Mouse (Mus musculus) midbrain, embryonic 14.5 days (tissue): ENCODE measurements around the gene Vapa. TPM values are rescaled to one million over a fixed set of nuclear protein-coding genes. Genes with fewer than 3 reads are reported as not detected.

Source experiments
- ATAC-seq: fragments of 200-750 bp; cut with Nextera tagmentation; 2 replicates; pipeline ENCODE4 v1.8.0; 2017; ENCODE audit warnings: moderate number of reproducible peaks, moderate library complexity; ENCODE audit not compliant: low FRiP score, low TSS enrichment
- DNase-seq: peaks from one replicate; pipeline ENCODE4 v3.0.0-alpha.2; 2015
- H3K27ac ChIP-seq: fragments of 300-500 bp; sonication (generic); replicated peaks from 2 replicates; pipeline ENCODE4 v1.5.1; 2014; ENCODE audit warnings: mild to moderate bottlenecking, low read depth, low read length, moderate library complexity
- H3K27me3 ChIP-seq: fragments of 300-500 bp; sonication (generic); 2 replicates; pipeline ENCODE4 v1.6.1; 2014; ENCODE audit warnings: low read length, control low read depth, mixed read lengths; ENCODE audit not compliant: control insufficient read depth, insufficient read depth
- H3K36me3 ChIP-seq: fragments of 300-500 bp; sonication (generic); 2 replicates; pipeline ENCODE4 v1.6.1; 2014; ENCODE audit warnings: low read length, control low read depth; ENCODE audit not compliant: control insufficient read depth, insufficient read depth
- H3K4me1 ChIP-seq: fragments of 300-500 bp; sonication (generic); 2 replicates; pipeline ENCODE4 v1.6.1; 2014; ENCODE audit warnings: mild to moderate bottlenecking, antibody characterized with exemption, low read length, control low read depth; ENCODE audit not compliant: control insufficient read depth, insufficient read depth
- H3K4me2 ChIP-seq: fragments of 300-500 bp; sonication (generic); 2 replicates; pipeline ENCODE4 v1.6.1; 2014; ENCODE audit warnings: mild to moderate bottlenecking, low read length, moderate library complexity
- H3K4me3 ChIP-seq: fragments of 300-500 bp; sonication (generic); replicated peaks from 2 replicates; pipeline ENCODE4 v1.5.1; 2014; ENCODE audit warnings: low read depth, low read length
- H3K9ac ChIP-seq: fragments of 300-500 bp; sonication (generic); replicated peaks from 2 replicates; pipeline ENCODE4 v1.6.1; 2014; ENCODE audit warnings: mild to moderate bottlenecking, low read length, moderate library complexity
- H3K9me3 ChIP-seq: fragments of 300-500 bp; sonication (generic); 2 replicates; pipeline ENCODE4 v1.6.1; 2016; ENCODE audit warnings: low read length, control low read depth, mixed read lengths; ENCODE audit not compliant: control insufficient read depth
- WGBS: fragments of 180-500 bp; shearing (Covaris S2); extraction: QIAGEN DNeasy Blood & Tissue Kit; methylation state at CpG from one replicate; pipeline ENCODE4 v1.1.7; 2014; 5-methylcytosine and 5-hydroxymethylcytosine counted together
- polyA plus RNA-seq: library from polyadenylated mRNA; unstranded; fragments of >200 nt; fragmentation: Nextera tagmentation; extraction: Ambion mirVana; gene quantifications from 2 replicates; pipeline ENCODE4 v1.2.1, GENCODE M21; 2014

The Vapa gene
- polyA plus RNA-seq, 1 experiment from 2014 or later, result 291 TPM

DNA sequence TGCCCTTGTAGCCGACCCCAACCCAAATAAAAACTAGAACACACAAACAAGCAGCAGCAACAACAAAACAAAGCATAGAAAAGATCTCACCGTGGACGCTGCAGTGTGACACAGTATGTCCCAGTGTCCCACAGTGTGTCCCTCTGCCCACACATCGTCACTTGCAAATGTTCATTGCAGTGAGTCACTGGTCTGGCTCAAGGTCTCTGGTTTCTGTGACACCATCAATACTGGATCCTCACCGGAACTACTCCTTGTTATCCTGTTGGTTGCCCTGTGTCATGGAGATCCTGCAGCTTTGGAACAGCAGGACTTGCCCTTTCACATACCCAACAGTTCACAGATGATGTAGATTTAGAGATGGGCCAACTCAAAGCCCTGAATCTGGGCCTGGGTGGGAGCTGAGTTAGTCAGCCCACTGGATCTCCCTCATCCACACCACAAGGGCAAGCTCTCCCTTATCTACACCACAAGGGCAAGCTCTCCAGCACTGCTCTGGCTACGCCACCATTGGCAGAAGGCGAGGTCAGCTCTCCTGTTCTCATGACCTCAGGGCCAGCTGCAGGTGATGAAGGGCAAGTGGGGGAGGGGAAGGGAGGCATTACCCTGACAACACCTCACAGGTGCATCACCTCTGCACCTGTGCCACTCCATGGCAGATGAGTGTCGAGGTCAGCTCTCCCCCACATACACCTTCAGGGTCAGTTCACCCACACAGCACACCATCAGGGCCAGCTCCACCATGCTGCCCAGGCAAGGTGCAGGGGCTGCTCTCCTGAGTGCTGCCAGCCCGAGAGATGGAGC, 35.2 kb upstream of the Vapa start:
- no peak overlapping the region for H3K4me2 ChIP-seq

DNA sequence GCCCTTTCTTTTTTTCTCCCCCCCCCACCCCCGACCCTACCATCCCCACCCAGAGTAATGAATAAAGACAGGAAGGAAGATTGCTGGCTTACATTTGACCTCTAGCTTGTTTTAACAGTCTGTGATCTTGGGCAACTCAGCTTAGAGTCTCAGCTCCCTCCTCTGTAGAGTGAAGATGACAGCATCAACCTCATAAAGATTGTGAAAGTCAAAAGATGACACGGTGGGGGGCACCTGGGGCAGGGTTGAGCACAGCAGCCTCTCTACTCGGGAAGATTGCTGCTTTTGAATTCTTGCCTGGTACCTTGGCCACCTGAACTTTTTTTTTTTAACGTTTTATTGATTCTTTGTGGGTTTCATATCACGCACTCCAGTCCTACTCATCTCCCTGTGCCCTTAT, 34.6 kb upstream of the Vapa start:
- no peak overlapping the region for H3K4me3 ChIP-seq
- H3K36me3 ChIP-seq, result 0 out of 2 replicates have a peak, but pooled peaks cover 8% of the 10 kb centered on the region
- DNase-seq, result no peak
- no peak for ATAC-seq
- H3K27ac ChIP-seq, result no peak overlapping the region
- no peak overlapping the region for H3K9ac ChIP-seq
- H3K9me3 ChIP-seq, result no peaks in the 10 kb centered on the region
- no peak overlapping the region for H3K4me2 ChIP-seq
- 45% methylated on average over 5 of the region's 5 CpGs for WGBS
- H3K4me1 ChIP-seq, result peaks cover 9% of the 10 kb centered on the region
- H3K27me3 ChIP-seq, result no peaks in the 10 kb centered on the region

More for the DNA sequence above, 35.2 kb upstream of the Vapa start:
- 89% methylated on average over 9 of the region's 9 CpGs for WGBS
- Histone ChIP-seq H3K27me3 (no peaks in the 10 kb centered on the region), H3K27ac (no peak overlapping the region), H3K36me3 (0 out of 2 replicates have a peak, but pooled peaks cover 8% of the 10 kb centered on the region), H3K9ac (no peak overlapping the region), H3K4me1 (peaks cover 3% of the 10 kb centered on the region; the same call in 1 of the 2 replicates), H3K4me3 (no peak overlapping the region), H3K9me3 (no peaks in the 10 kb centered on the region)
- DNase-seq, result no peak
- no peak for ATAC-seq

DNA sequence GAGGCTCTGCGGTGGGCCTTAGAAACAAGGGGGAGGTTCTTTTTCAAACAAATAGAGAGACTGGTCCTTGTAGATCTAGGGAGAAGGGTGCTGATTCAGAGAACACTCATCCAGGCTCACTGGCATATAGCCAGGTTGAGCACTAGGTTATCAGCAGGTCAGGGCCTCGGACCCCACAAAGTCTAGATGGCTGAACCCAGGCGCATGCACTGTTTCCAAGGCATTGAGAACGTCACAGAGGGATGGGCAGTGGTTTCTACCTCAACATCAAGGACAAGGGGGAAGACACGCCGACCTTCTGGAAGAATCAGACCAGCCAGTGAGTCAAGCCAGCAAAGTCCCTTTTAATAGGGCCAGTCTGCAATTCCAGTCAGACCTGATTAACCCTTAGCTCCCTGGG, 33.9 kb upstream of the Vapa start:
- H3K4me1 ChIP-seq, result peaks cover 16% of the 10 kb centered on the region
- ATAC-seq, result no peak
- no peak overlapping the region for H3K4me2 ChIP-seq
- no peak overlapping the region for H3K4me3 ChIP-seq
- no peak for DNase-seq
- H3K9me3 ChIP-seq, result no peaks in the 10 kb centered on the region
- no peak overlapping the region for H3K9ac ChIP-seq
- WGBS, result 71% methylated on average over 6 of the region's 6 CpGs
- H3K27ac ChIP-seq, result no peak overlapping the region
- H3K27me3 ChIP-seq, result no peaks in the 10 kb centered on the region
- H3K36me3 ChIP-seq, result 0 out of 2 replicates have a peak, but pooled peaks cover 4% of the 10 kb centered on the region

DNA sequence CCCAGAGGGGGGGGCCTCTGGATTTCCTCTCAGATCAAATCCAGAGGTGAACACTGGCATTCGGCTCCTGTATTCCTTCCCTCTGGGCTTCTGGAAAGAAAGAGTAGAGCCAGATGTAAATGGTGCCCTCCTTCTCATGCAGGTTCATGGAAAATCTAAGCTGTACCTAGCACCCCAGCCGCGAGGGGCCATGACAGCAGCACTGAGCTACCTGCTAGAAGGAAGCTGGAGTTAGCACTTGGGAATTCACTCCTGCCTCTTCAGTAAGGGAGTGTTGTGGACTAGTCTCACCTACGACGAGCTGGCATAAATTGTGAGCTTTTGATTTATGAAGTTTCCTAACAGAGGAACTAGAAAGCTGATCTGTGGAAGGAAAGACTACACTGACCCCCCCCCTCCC, 30.2 kb upstream of the Vapa start:
- 89% methylated on average over 5 of the region's 5 CpGs for WGBS
- Histone ChIP-seq H3K36me3 (no peaks in the 10 kb centered on the region), H3K27me3 (no peaks in the 10 kb centered on the region), H3K9me3 (no peaks in the 10 kb centered on the region), H3K4me1 (peaks cover 16% of the 10 kb centered on the region), H3K4me3 (no peak overlapping the region), H3K4me2 (no peak overlapping the region), H3K27ac (peak overlapping the region; percentile 66; the same call in 1 of the 2 replicates), H3K9ac (no peak overlapping the region)
- DNase-seq (no peak), ATAC-seq (no peak)

DNA sequence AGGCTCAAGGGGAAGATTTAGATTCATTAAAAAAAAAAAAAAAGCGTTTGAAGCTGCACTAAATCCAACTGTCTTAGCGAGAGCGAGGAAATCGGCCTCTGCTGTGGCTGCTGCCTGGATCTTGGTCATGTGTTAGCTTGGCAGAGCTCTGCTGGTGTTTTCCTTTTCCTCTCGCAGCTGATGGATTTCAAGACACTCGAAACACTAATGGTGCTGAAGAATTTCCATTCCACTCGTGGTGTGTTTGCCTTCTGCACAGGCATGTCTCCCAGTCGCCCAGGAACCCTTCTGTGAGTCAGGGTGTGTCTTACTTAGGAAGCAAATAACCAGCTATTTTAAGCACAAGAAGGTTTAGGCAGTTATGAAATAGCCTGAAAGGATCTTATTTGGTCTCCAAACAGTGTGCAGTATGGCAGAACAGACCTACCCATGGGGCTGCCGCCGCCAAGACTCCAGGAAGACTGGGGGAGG, 29.7 kb upstream of the Vapa start:
- no peak for ATAC-seq
- 23% methylated on average over 10 of the region's 10 CpGs for WGBS
- H3K4me2 ChIP-seq, result peak overlapping the region; percentile 18; the same call in 1 of the 2 replicates

DNA sequence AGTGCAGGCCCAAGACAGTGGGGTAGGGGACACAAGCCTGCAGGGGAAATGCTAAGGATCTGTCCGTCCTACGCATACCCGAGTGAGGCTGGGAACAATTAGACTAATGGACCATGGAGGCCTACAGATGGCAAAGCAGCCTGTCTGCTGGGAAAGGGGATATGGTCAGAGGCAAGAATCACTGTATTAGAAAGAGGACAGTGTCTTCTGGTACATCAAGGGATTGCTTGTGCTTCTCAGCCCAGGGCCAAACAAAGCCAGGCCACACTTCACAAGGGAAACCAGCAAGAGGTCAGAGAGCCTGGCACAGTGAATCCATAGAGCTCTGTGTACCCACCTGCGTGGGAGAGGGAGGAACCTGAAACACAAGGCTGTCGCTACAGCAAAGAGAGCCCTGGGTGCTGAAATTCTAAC, 29.2 kb upstream of the Vapa start:
- no peaks in the 10 kb centered on the region for H3K36me3 ChIP-seq
- no peaks in the 10 kb centered on the region for H3K9me3 ChIP-seq
- H3K9ac ChIP-seq, result no peak overlapping the region; the same call in 1 of the 2 replicates
- 9% methylated on average over 5 of the region's 5 CpGs for WGBS
- no peak overlapping the region for H3K4me3 ChIP-seq
- H3K27me3 ChIP-seq, result no peaks in the 10 kb centered on the region
- DNase-seq, result no peak
- no peak overlapping the region for H3K4me2 ChIP-seq
- peak overlapping the region; percentile 66 for H3K27ac ChIP-seq
- peaks cover 16% of the 10 kb centered on the region for H3K4me1 ChIP-seq
- no peak for ATAC-seq

More for the DNA sequence above, 29.7 kb upstream of the Vapa start:
- DNase-seq, result peak; percentile 70
- H3K36me3 ChIP-seq, result no peaks in the 10 kb centered on the region
- no peak overlapping the region for H3K9ac ChIP-seq
- H3K4me1 ChIP-seq, result peaks cover 16% of the 10 kb centered on the region
- no peaks in the 10 kb centered on the region for H3K9me3 ChIP-seq
- peak overlapping the region; percentile 66 for H3K27ac ChIP-seq
- no peaks in the 10 kb centered on the region for H3K27me3 ChIP-seq
- H3K4me3 ChIP-seq, result no peak overlapping the region

DNA sequence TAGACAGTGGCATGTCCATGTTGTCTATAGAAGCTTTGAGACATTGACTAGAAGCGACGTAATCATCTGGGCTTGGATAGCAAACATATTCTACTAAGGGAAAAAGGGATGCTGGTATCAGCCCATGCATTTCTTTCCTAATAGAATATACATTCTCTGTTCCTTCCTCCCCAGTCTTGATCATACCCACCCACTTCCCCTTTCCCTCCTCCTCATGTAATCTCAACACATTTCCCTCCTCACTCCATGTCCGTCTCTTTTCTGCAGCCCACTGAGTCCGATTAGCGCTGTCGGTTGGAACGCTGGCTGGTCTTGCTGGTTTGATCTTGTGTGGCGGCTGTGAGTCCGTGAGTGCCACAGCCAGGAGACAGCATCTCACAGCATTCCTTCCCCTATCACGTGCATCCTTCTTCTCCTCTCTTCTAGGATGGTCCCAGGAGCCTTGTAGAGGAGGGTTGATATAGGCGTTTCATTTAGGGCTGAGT, 28.4 kb upstream of the Vapa start, which contains the start of gene Txndc2:
Gene Txndc2, minus strand, starts transcription at position 435 of the 485 bp plus-strand sequence.
- ATAC-seq, result no peak
- peaks cover 16% of the 10 kb centered on the region for H3K4me1 ChIP-seq
- peak within 1 kb of the TSS; percentile 66 for H3K27ac ChIP-seq
- no peaks in the 10 kb centered on the region for H3K9me3 ChIP-seq
- no peaks in the 10 kb centered on the region for H3K27me3 ChIP-seq
- no peak for DNase-seq
- no peaks in the 10 kb centered on the region for H3K36me3 ChIP-seq
- no peak within 1 kb of the TSS; the same call in 1 of the 2 replicates for H3K9ac ChIP-seq
- peak within 1 kb of the TSS; percentile 18; the same call in 1 of the 2 replicates for H3K4me2 ChIP-seq
- no peak within 1 kb of the TSS for H3K4me3 ChIP-seq
- WGBS, result 89% methylated on average over 11 of the region's 11 CpGs

DNA sequence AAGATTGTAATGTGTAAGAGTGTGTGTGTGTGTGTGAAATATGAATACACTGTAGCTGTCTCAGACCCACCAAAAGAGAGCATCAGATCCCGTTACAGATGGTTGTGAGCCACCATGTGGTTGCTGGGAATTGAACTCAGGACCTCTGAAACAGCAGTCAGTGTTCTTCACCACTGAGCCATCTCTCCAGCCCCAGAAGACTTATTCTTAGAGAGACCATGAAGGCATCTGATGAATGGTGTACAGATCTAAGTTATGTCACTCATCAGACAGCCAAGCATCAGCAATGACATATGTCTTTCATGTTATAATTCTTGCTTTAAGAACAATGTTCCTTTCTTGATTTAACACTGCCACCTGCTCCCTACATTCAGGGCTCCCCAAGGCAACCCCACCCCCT, 25.8 kb upstream of the Vapa start:
- 85% methylated on average over 1 of the region's 1 CpGs for WGBS
- no peak overlapping the region for H3K4me2 ChIP-seq
- H3K9me3 ChIP-seq, result no peaks in the 10 kb centered on the region
- H3K4me1 ChIP-seq, result peaks cover 16% of the 10 kb centered on the region
- H3K9ac ChIP-seq, result no peak overlapping the region
- DNase-seq (no peak), ATAC-seq (no peak)
- no peak overlapping the region for H3K27ac ChIP-seq
- no peaks in the 10 kb centered on the region for H3K36me3 ChIP-seq
- no peaks in the 10 kb centered on the region for H3K27me3 ChIP-seq
- no peak overlapping the region for H3K4me3 ChIP-seq
